Mouse (Mus musculus) liver, embryonic 11.5 days (tissue): ENCODE data around the gene Gm13275. TPM values are rescaled to one million over a fixed set of nuclear protein-coding genes. Genes with fewer than 3 reads are reported as not detected.

Experiments
- polyA plus RNA-seq: library from polyadenylated mRNA; unstranded; fragments of >200 nt; fragmentation: Nextera tagmentation; extraction: Ambion mirVana; gene quantifications from 2 replicates; pipeline ENCODE4 v1.2.1, GENCODE M21; 2014

Gm13275 gene
- polyA plus RNA-seq, 1 experiment from 2014 or later, result not detected

Other genes with a start within 250 kb of the Gm13275 start
- not detected in 2 replicates for gene Ifna15, start 236.2 kb upstream of the Gm13275 start, polyA plus RNA-seq
- gene Ifna14, start 222.7 kb upstream of the Gm13275 start, polyA plus RNA-seq, result not detected in 2 replicates
- gene Ifna9, start 202.1 kb upstream of the Gm13275 start, polyA plus RNA-seq, result not detected in 2 replicates
- gene Ifna12, start 191.1 kb upstream of the Gm13275 start, polyA plus RNA-seq, result not detected in 2 replicates
- not detected in 2 replicates for gene C87499, start 160.1 kb upstream of the Gm13275 start, polyA plus RNA-seq
- not detected in 2 replicates for gene Ifna13, start 150.0 kb upstream of the Gm13275 start, polyA plus RNA-seq
- gene Ifna16, start 117.6 kb upstream of the Gm13275 start, polyA plus RNA-seq, result not detected in 2 replicates
- not detected in 2 replicates for gene Ifna2, start 110.6 kb upstream of the Gm13275 start, polyA plus RNA-seq
- not detected in 2 replicates for gene Ifnab, start 103.1 kb upstream of the Gm13275 start, polyA plus RNA-seq
- 0.85 and 0.96 TPM in 2 replicates for gene Gm26566, start 72.7 kb upstream of the Gm13275 start, polyA plus RNA-seq
- 65.1 and 72.9 TPM in 2 replicates for gene Klhl9, start 72.0 kb upstream of the Gm13275 start, polyA plus RNA-seq
- gene Gm13271, start 39.6 kb upstream of the Gm13275 start, polyA plus RNA-seq, result not detected in 2 replicates
- gene Gm13283, start 34.4 kb upstream of the Gm13275 start, polyA plus RNA-seq, result not detected in 2 replicates
- gene Gm13290, start 20.7 kb upstream of the Gm13275 start, polyA plus RNA-seq, result not detected in 2 replicates
- not detected in 2 replicates for gene Gm13289, start 17.6 kb upstream of the Gm13275 start, polyA plus RNA-seq
- gene Gm13272, start 14.6 kb upstream of the Gm13275 start, polyA plus RNA-seq, result not detected in 2 replicates
- gene Ifnz, start 12.4 kb upstream of the Gm13275 start, polyA plus RNA-seq, result not detected in 2 replicates
- not detected in 2 replicates for gene Gm13276, start 8.8 kb upstream of the Gm13275 start, polyA plus RNA-seq
- not detected in 2 replicates for gene Gm13277, start 5.9 kb upstream of the Gm13275 start, polyA plus RNA-seq
- not detected in 2 replicates for gene Gm13278, start 2.9 kb upstream of the Gm13275 start, polyA plus RNA-seq
- gene Gm13279, start 2.9 kb downstream of the Gm13275 start, polyA plus RNA-seq, result not detected in 2 replicates
- 0.26 and 0.66 TPM in 2 replicates for gene Gm13285, start 5.2 kb downstream of the Gm13275 start, polyA plus RNA-seq
- not detected in 2 replicates for gene Gm13287, start 8.8 kb downstream of the Gm13275 start, polyA plus RNA-seq
- gene Gm13288, start 11.0 kb downstream of the Gm13275 start, polyA plus RNA-seq, result not detected in 2 replicates
- gene Ifna7, start 21.7 kb downstream of the Gm13275 start, polyA plus RNA-seq, result not detected in 2 replicates
- gene Ifna11, start 25.5 kb downstream of the Gm13275 start, polyA plus RNA-seq, result not detected in 2 replicates
- not detected in 2 replicates for gene Ifna6, start 32.9 kb downstream of the Gm13275 start, polyA plus RNA-seq
- not detected in 2 replicates for gene Ifna5, start 41.0 kb downstream of the Gm13275 start, polyA plus RNA-seq
- gene Ifna4, start 47.4 kb downstream of the Gm13275 start, polyA plus RNA-seq, result not detected in 2 replicates
- gene Ifna1, start 55.6 kb downstream of the Gm13275 start, polyA plus RNA-seq, result not detected in 2 replicates
- not detected in 2 replicates for gene Ifne, start 85.7 kb downstream of the Gm13275 start, polyA plus RNA-seq